ENCODE assay signal across 17 mouse cellular contexts in genomic region chr11:94233405-94233804, GRCm38 (mm10). TPM values are rescaled to one million over a fixed set of nuclear protein-coding genes. Genes with fewer than 3 reads are reported as not detected.
DNase-seq lines count a peak whose midpoint lies in the region; ATAC-seq and TF ChIP-seq lines count a peak whose summit lies in the region.
"Had no signal": no experiment of that assay in that cellular context is flagged by ENCODE, and none has a peak within 500 bp of the region (broad histone marks: within the 10 kb centered on the region; RNA-seq: fewer than 3 reads in every experiment).

No protein-coding gene starts in this region.

- H3K4me2 ChIP-seq in liver, embryonic 13.5 days: no peak overlapping the region
- H3K4me2 ChIP-seq: embryonic facial prominence, embryonic 15.5 days; forebrain, embryonic 15.5 days had no signal

- intact Hi-C loops in gastrocnemius, adult 2 months (cut with DNase I): no loop called here
- intact Hi-C loops in heart, postnatal 10 days (cut with DNase I): loop anchor here (10.0 kb wide), 1 partner anchor 171 kb away; no protein-coding TSS in a partner anchor

- peaks cover under 1% of the 10 kb centered on the region; the same call in 1 of the 2 replicates for H3K27me3 ChIP-seq in liver, embryonic 13.5 days
- H3K27me3 ChIP-seq in embryonic facial prominence, embryonic 10.5 days (replicated peaks; ENCODE audit: low read depth, poor library complexity, severe bottlenecking): no peaks in the 10 kb centered on the region
- H3K27me3 ChIP-seq: embryonic facial prominence, embryonic 15.5 days; forebrain, embryonic 15.5 days had no signal

- H3K4me1 ChIP-seq in liver, embryonic 13.5 days (replicated peaks): peaks cover 64% of the 10 kb centered on the region
- H3K4me1 ChIP-seq in embryonic facial prominence, embryonic 10.5 days: peaks cover 32% of the 10 kb centered on the region

- peak; percentile 26 for DNase-seq in gastrocnemius, adult 2 months
- DNase-seq in gastrocnemius, adult 8-10 months (ENCODE audit: low spot score in 2 of 2): no peak
- no peak for DNase-seq in liver, embryonic 13.5 days
- no peak for DNase-seq in liver
- no peak for DNase-seq in embryonic facial prominence, embryonic 10.5 days (ENCODE audit: low spot score)
- DNase-seq in heart, postnatal 10 days: peak; percentile 59 to 76
- DNase-seq in spleen, postnatal 10 days (ENCODE audit: low spot score in 2 of 2): no peak
- DNase-seq in lung, postnatal 4 days: no peak
- DNase-seq: kidney, postnatal 14 days; thymus, postnatal 4 days had no signal

- no peaks in the 10 kb centered on the region for H3K36me3 ChIP-seq in liver, embryonic 13.5 days
- no peaks in the 10 kb centered on the region for H3K36me3 ChIP-seq in embryonic facial prominence, embryonic 10.5 days (replicated peaks)
- H3K36me3 ChIP-seq: embryonic facial prominence, embryonic 15.5 days; forebrain, embryonic 15.5 days had no signal

- no peak for ATAC-seq in liver, embryonic 13.5 days (ENCODE audit: low read depth)
- ATAC-seq: forebrain, embryonic 15.5 days; inflammation-experienced regulatory T-cells, adult 6 months had no signal

- 66% methylated on average over 6 of the region's 6 CpGs for WGBS in liver, embryonic 13.5 days (ENCODE audit: insufficient replicate concordance)
- 69% methylated on average over 6 of the region's 6 CpGs for WGBS in embryonic facial prominence, embryonic 10.5 days

- H3K4me3 ChIP-seq in gastrocnemius, adult 2 months: no peak overlapping the region
- H3K4me3 ChIP-seq in liver, embryonic 13.5 days (replicated peaks): no peak overlapping the region
- no peak overlapping the region for H3K4me3 ChIP-seq in embryonic facial prominence, embryonic 10.5 days
- H3K4me3 ChIP-seq: embryonic facial prominence, embryonic 15.5 days; forebrain, embryonic 15.5 days had no signal

- TF ChIP-seq CTCF in gastrocnemius, adult 2 months (IDR thresholded peaks at IDR 0.05): no peak

- H3K9ac ChIP-seq in liver, embryonic 13.5 days: 0 out of 2 replicates have a peak overlapping the region, but pooled peaks have one; percentile 5
- H3K9ac ChIP-seq: embryonic facial prominence, embryonic 15.5 days; forebrain, embryonic 15.5 days had no signal

- peak overlapping the region; percentile 88 for H3K27ac ChIP-seq in gastrocnemius, adult 2 months
- H3K27ac ChIP-seq in liver, embryonic 13.5 days: no peak overlapping the region
- peak overlapping the region; percentile 12; the same call in 1 of the 2 replicates for H3K27ac ChIP-seq in embryonic facial prominence, embryonic 10.5 days (replicated peaks)
- H3K27ac ChIP-seq: embryonic facial prominence, embryonic 15.5 days; forebrain, embryonic 15.5 days; stomach, postnatal 0 days had no signal

- no peaks in the 10 kb centered on the region for H3K9me3 ChIP-seq in liver, embryonic 13.5 days (replicated peaks)
- no peaks in the 10 kb centered on the region for H3K9me3 ChIP-seq in embryonic facial prominence, embryonic 10.5 days
- H3K9me3 ChIP-seq: embryonic facial prominence, embryonic 15.5 days; forebrain, embryonic 15.5 days had no signal

RNA-seq across cellular contexts. Expression of gene Wfikkn2, which starts 12.4 kb away (rescaled TPM):
- 1 to 10 TPM; 6.9 to 8.3 TPM for total RNA-seq in gastrocnemius, adult 2 months (2021)
- total RNA-seq in gastrocnemius, adult 8-10 months (2022): 10 to 100 TPM; 12.1 to 16.7 (median 13.5) TPM
- 0.22 and 0.23 TPM in 2 replicates for polyA plus RNA-seq in liver, embryonic 13.5 days (2015; fragmentation: Nextera tagmentation; extraction: Ambion mirVana)
- 1.1 and 2.4 TPM in 2 replicates for polyA plus RNA-seq in embryonic facial prominence, embryonic 10.5 days (2016; fragmentation: Nextera tagmentation; extraction: Ambion mirVana)
- total RNA-seq in heart, postnatal 10 days (2021): 1 to 10 TPM; 2.0 to 2.2 TPM

RNA-seq across cellular contexts. Expression of gene Tob1, which starts 22.2 kb away (rescaled TPM):
- 100 to 1,000 TPM; 177 to 277 TPM for total RNA-seq in gastrocnemius, adult 2 months (2021)
- 100 to 1,000 TPM; 196 to 240 (median 221) TPM for total RNA-seq in gastrocnemius, adult 8-10 months (2022)
- 9.5 and 12.4 TPM in 2 replicates for polyA plus RNA-seq in liver, embryonic 13.5 days (2015; fragmentation: Nextera tagmentation; extraction: Ambion mirVana)
- 18.4 and 22.1 TPM in 2 replicates for polyA plus RNA-seq in embryonic facial prominence, embryonic 10.5 days (2016; fragmentation: Nextera tagmentation; extraction: Ambion mirVana)
- total RNA-seq in heart, postnatal 10 days (2021): 10 to 100 TPM; 67.4 to 81.0 TPM

RNA-seq across cellular contexts. Expression of gene Gm21885, which starts 48.3 kb away (rescaled TPM):
- not detected for total RNA-seq in gastrocnemius, adult 2 months (2021)
- total RNA-seq in gastrocnemius, adult 8-10 months (2022): not detected
- polyA plus RNA-seq in liver, embryonic 13.5 days (2015; fragmentation: Nextera tagmentation; extraction: Ambion mirVana): not detected in 2 replicates
- 0.39 TPM in 1 of 2 replicates, not detected in the other for polyA plus RNA-seq in embryonic facial prominence, embryonic 10.5 days (2016; fragmentation: Nextera tagmentation; extraction: Ambion mirVana)
- total RNA-seq in heart, postnatal 10 days (2021): not detected
- total RNA-seq: gastrocnemius, postnatal 4 days; left cerebral cortex, postnatal 36 days; megakaryocyte-erythroid progenitor cell, adult 5-6 weeks had no signal
- polyA plus RNA-seq: embryonic facial prominence, embryonic 15.5 days; stomach, postnatal 0 days had no signal

Comparison
In these comparisons a context has a peak if more than half of its experiments do, and no peak if none do; other contexts are left out.
1. DNase-seq: peak in gastrocnemius, adult 2 months (single experiment) and heart, postnatal 10 days (2 of 2); none in gastrocnemius, adult 8-10 months (0 of 2), liver, embryonic 13.5 days (single experiment), liver (single experiment), embryonic facial prominence, embryonic 10.5 days (single experiment), spleen, postnatal 10 days (0 of 2) and lung, postnatal 4 days (0 of 2).